In genomic region chr14:71639083-71639482, GRCm38 (mm10) we compare ENCODE assay signal across 27 mouse cellular contexts.
DNase-seq lines count a peak whose midpoint lies in the region; ATAC-seq and TF ChIP-seq lines count a peak whose summit lies in the region.
"Had no signal": no experiment of that assay in that cellular context is flagged by ENCODE, and none has a peak within 500 bp of the region (broad histone marks: within the 10 kb centered on the region; RNA-seq: fewer than 3 reads in every experiment).

No protein-coding gene starts in this region.

- WGBS in hindbrain, embryonic 11.5 days: 81% methylated on average over 1 of the region's 1 CpGs
- WGBS in hindbrain, embryonic 14.5 days: 69% methylated on average over 1 of the region's 1 CpGs
- WGBS in hindbrain, embryonic 13.5 days: 74% methylated on average over 1 of the region's 1 CpGs
- 77% methylated on average over 1 of the region's 1 CpGs for WGBS in hindbrain, postnatal 0 days

- H3K36me3 ChIP-seq in hindbrain, embryonic 11.5 days (ENCODE audit: control insufficient read depth, insufficient read depth, low read length): no peaks in the 10 kb centered on the region
- H3K36me3 ChIP-seq in hindbrain, embryonic 14.5 days (replicated peaks; ENCODE audit: control insufficient read depth, insufficient read depth): no peaks in the 10 kb centered on the region
- no peaks in the 10 kb centered on the region for H3K36me3 ChIP-seq in hindbrain, embryonic 13.5 days
- H3K36me3 ChIP-seq in hindbrain, postnatal 0 days (ENCODE audit: insufficient read depth, low read length): no peaks in the 10 kb centered on the region
- H3K36me3 ChIP-seq: embryonic facial prominence, embryonic 13.5 days; embryonic facial prominence, embryonic 15.5 days; forebrain, embryonic 10.5 days; forebrain, embryonic 12.5 days; G1E had no signal

- H3K4me2 ChIP-seq in hindbrain, embryonic 11.5 days (replicated peaks; ENCODE audit: low read depth, low read length): no peak overlapping the region
- H3K4me2 ChIP-seq in hindbrain, embryonic 14.5 days (replicated peaks): no peak overlapping the region
- H3K4me2 ChIP-seq in hindbrain, embryonic 13.5 days: no peak overlapping the region
- H3K4me2 ChIP-seq in hindbrain, postnatal 0 days (ENCODE audit: low read depth, low read length): no peak overlapping the region
- H3K4me2 ChIP-seq: embryonic facial prominence, embryonic 13.5 days; embryonic facial prominence, embryonic 15.5 days; forebrain, embryonic 12.5 days had no signal

- no peaks in the 10 kb centered on the region for H3K4me1 ChIP-seq in hindbrain, embryonic 11.5 days (replicated peaks; ENCODE audit: control insufficient read depth, insufficient read depth, low read length)
- no peaks in the 10 kb centered on the region for H3K4me1 ChIP-seq in hindbrain, embryonic 14.5 days (replicated peaks; ENCODE audit: control insufficient read depth, insufficient read depth, low read length)
- H3K4me1 ChIP-seq in hindbrain, embryonic 13.5 days (replicated peaks): no peaks in the 10 kb centered on the region
- no peaks in the 10 kb centered on the region for H3K4me1 ChIP-seq in hindbrain, postnatal 0 days (ENCODE audit: insufficient read depth, low read length)
- H3K4me1 ChIP-seq: embryonic facial prominence, embryonic 13.5 days; embryonic facial prominence, embryonic 15.5 days; forebrain, embryonic 10.5 days; forebrain, embryonic 12.5 days had no signal

- H3K27me3 ChIP-seq in hindbrain, embryonic 11.5 days (ENCODE audit: control insufficient read depth, insufficient read depth, low read length): no peaks in the 10 kb centered on the region
- no peaks in the 10 kb centered on the region for H3K27me3 ChIP-seq in hindbrain, embryonic 14.5 days (ENCODE audit: control insufficient read depth, insufficient read depth, low read length)
- no peaks in the 10 kb centered on the region for H3K27me3 ChIP-seq in hindbrain, embryonic 13.5 days
- no peaks in the 10 kb centered on the region for H3K27me3 ChIP-seq in hindbrain, postnatal 0 days (ENCODE audit: insufficient read depth, low read length)
- H3K27me3 ChIP-seq: embryonic facial prominence, embryonic 13.5 days; embryonic facial prominence, embryonic 15.5 days; forebrain, embryonic 12.5 days; Patski had no signal

- peak; percentile 3 for DNase-seq in hindbrain, embryonic 11.5 days (ENCODE audit: low spot score)
- no peak for DNase-seq in hindbrain, embryonic 14.5 days (ENCODE audit: low spot score)
- DNase-seq in hindbrain, postnatal 0 days (ENCODE audit: low spot score): no peak
- DNase-seq in brain, embryonic 14.5 days (ENCODE audit: low read depth): peak; percentile 17
- DNase-seq: adrenal gland, adult 8-10 months; adrenal gland, postnatal 14 days; adrenal gland, postnatal 36 days; B cell, adult 2 months; cerebellum, adult 11 months; cerebellum, adult 18-20 months; cerebellum, adult 8-10 months; cerebellum, adult 9-11 months; cerebellum, postnatal 14 days; cerebellum, postnatal 36 days; embryo, embryonic 11 days had no signal

- H3K4me3 ChIP-seq in hindbrain, embryonic 11.5 days (ENCODE audit: low read depth, low read length): no peak overlapping the region
- H3K4me3 ChIP-seq in hindbrain, embryonic 14.5 days (replicated peaks; ENCODE audit: low read length): no peak overlapping the region
- no peak overlapping the region for H3K4me3 ChIP-seq in hindbrain, embryonic 13.5 days
- H3K4me3 ChIP-seq in hindbrain, postnatal 0 days (ENCODE audit: low read length): no peak overlapping the region
- H3K4me3 ChIP-seq: embryonic facial prominence, embryonic 13.5 days; embryonic facial prominence, embryonic 15.5 days; erythroblast, embryonic 14.5 days; forebrain, embryonic 10.5 days; forebrain, embryonic 12.5 days had no signal

- TF ChIP-seq POLR2A in brain, embryonic 14.5 days (IDR thresholded peaks at IDR 0.05; ENCODE audit: borderline replicate concordance, extremely low read depth, insufficient read depth, insufficient read length, poor library complexity, severe bottlenecking): no peak

- H3K27ac ChIP-seq in hindbrain, embryonic 11.5 days (ENCODE audit: low read depth, low read length): no peak overlapping the region
- H3K27ac ChIP-seq in hindbrain, embryonic 14.5 days: no peak overlapping the region
- no peak overlapping the region for H3K27ac ChIP-seq in hindbrain, embryonic 13.5 days
- H3K27ac ChIP-seq in hindbrain, postnatal 0 days: no peak overlapping the region
- H3K27ac ChIP-seq: embryonic facial prominence, embryonic 13.5 days; embryonic facial prominence, embryonic 15.5 days; forebrain, embryonic 10.5 days; forebrain, embryonic 12.5 days had no signal

- no peaks in the 10 kb centered on the region for H3K9me3 ChIP-seq in hindbrain, embryonic 11.5 days (ENCODE audit: control insufficient read depth, low read length)
- no peaks in the 10 kb centered on the region for H3K9me3 ChIP-seq in hindbrain, embryonic 14.5 days (ENCODE audit: control insufficient read depth, low read length)
- no peaks in the 10 kb centered on the region for H3K9me3 ChIP-seq in hindbrain, embryonic 13.5 days
- no peaks in the 10 kb centered on the region for H3K9me3 ChIP-seq in hindbrain, postnatal 0 days (ENCODE audit: low read length)
- H3K9me3 ChIP-seq: embryonic facial prominence, embryonic 13.5 days; embryonic facial prominence, embryonic 15.5 days; forebrain, embryonic 10.5 days; forebrain, embryonic 12.5 days had no signal

- ATAC-seq in hindbrain, embryonic 11.5 days (ENCODE audit: low FRiP score): 0 out of 2 replicates have a peak, but pooled peaks have one; percentile 53
- ATAC-seq in hindbrain, embryonic 14.5 days (ENCODE audit: low FRiP score): no peak
- ATAC-seq in hindbrain, embryonic 13.5 days (ENCODE audit: low FRiP score): peak; percentile 52; the same call in 1 of the 2 replicates
- ATAC-seq in hindbrain, postnatal 0 days: no peak
- ATAC-seq: activated CD4-positive, CD25-positive, alpha-beta regulatory T cell, adult 4 months; CD4-positive, CD25-positive, alpha-beta regulatory T cell, adult 4 months; forebrain, embryonic 14.5 days; forebrain, embryonic 16.5 days; Patski had no signal

- no peak overlapping the region for H3K9ac ChIP-seq in hindbrain, embryonic 11.5 days (ENCODE audit: low read depth, low read length)
- no peak overlapping the region for H3K9ac ChIP-seq in hindbrain, embryonic 14.5 days
- H3K9ac ChIP-seq in hindbrain, embryonic 13.5 days: no peak overlapping the region
- H3K9ac ChIP-seq in hindbrain, postnatal 0 days (replicated peaks; ENCODE audit: low read length): no peak overlapping the region
- H3K9ac ChIP-seq: embryonic facial prominence, embryonic 13.5 days; embryonic facial prominence, embryonic 15.5 days; forebrain, embryonic 12.5 days had no signal

- no peak for TF ChIP-seq CTCF in hindbrain, postnatal 0 days (IDR thresholded peaks at IDR 0.05; ENCODE audit: low read depth)
- TF ChIP-seq CTCF in brain, embryonic 14.5 days (IDR thresholded peaks at IDR 0.05; ENCODE audit: borderline replicate concordance, extremely low read depth, insufficient read depth, insufficient read length): no peak

Comparison
In these comparisons a context has a peak if more than half of its experiments do, and no peak if none do; other contexts are left out.
1. ATAC-seq: peak in hindbrain, embryonic 11.5 days (single experiment) and hindbrain, embryonic 13.5 days (single experiment); none in hindbrain, embryonic 14.5 days (single experiment) and hindbrain, postnatal 0 days (single experiment).
2. DNase-seq: peak in hindbrain, embryonic 11.5 days (single experiment) and brain, embryonic 14.5 days (single experiment); none in hindbrain, embryonic 14.5 days (single experiment) and hindbrain, postnatal 0 days (single experiment).